Mouse (Mus musculus) ES-Bruce4 (cell line): Measurements from ENCODE around the gene Syt16.

Experiments
- EP300 ChIP-seq: IDR thresholded peaks from 2 replicates; pipeline ENCODE4 v1.6.1; 2011; ENCODE audit warnings: low read depth, low read length; ENCODE audit not compliant: insufficient read depth
- POLR2A ChIP-seq: IDR thresholded peaks from one replicate; pipeline ENCODE4 v1.8.1; 2011; ENCODE audit warnings: low read length; ENCODE audit not compliant: insufficient read depth

GRCm38 (mm10) chr12:74303418-74304294 lies 306.2 kb downstream of the Syt16 start:
- TF ChIP-seq EP300 (no peak), POLR2A (no peak)
